ENCODE assay signal across 32 mouse cellular contexts in the genomic region with DNA sequence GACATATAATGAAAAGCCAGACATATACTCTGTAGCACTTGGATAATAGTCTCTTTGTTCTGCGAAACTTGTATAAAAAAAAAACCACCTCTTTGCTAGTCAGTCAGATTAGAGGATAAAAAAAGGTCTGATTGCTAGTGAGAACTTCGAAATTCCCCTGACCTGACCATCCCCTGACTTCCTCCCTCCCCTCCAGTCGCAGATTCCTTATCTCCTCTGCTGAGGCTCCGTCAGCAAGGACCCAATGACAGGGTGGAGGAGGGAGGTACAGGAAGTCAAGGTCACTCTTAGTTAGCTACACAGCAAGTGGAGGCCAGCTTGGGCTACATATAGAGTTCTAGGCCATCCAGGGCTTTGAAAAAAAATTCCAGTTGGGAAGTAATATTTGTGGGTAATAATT. TPM values are rescaled to one million over a fixed set of nuclear protein-coding genes. Genes with fewer than 3 reads are reported as not detected.
DNase-seq lines count a peak whose midpoint lies in the region; ATAC-seq and TF ChIP-seq lines count a peak whose summit lies in the region.
"Had no signal": no experiment of that assay in that cellular context is flagged by ENCODE, and none has a peak within 500 bp of the region (broad histone marks: within the 10 kb centered on the region; RNA-seq: fewer than 3 reads in every experiment).

No protein-coding gene starts in this region.

- H3K4me3 ChIP-seq in heart, embryonic 13.5 days: no peak overlapping the region
- no peak overlapping the region for H3K4me3 ChIP-seq in heart, adult 2 months
- H3K4me3 ChIP-seq in E14TG2a.4 (replicated peaks; ENCODE audit: low read length): peak overlapping the region; percentile 35; the same call in 1 of the 2 replicates
- no peak overlapping the region for H3K4me3 ChIP-seq in embryonic facial prominence, embryonic 10.5 days
- H3K4me3 ChIP-seq: forebrain, embryonic 10.5 days; kidney, embryonic 15.5 days; limb, embryonic 12.5 days; liver, embryonic 13.5 days; midbrain, embryonic 12.5 days had no signal

- no peak for ATAC-seq in heart, embryonic 13.5 days (ENCODE audit: extremely low read depth, insufficient number of reproducible peaks, low FRiP score, low TSS enrichment)
- peak; percentile 59 for ATAC-seq in megakaryocyte-erythroid progenitor cell, adult 5-6 weeks (replicated peaks; ENCODE audit: low FRiP score, low TSS enrichment, poor library complexity, severe bottlenecking)
- ATAC-seq: forebrain, embryonic 16.5 days; inflammation-experienced regulatory T-cells, adult 6 months had no signal

- H3K9me3 ChIP-seq in heart, embryonic 13.5 days: peaks cover 3% of the 10 kb centered on the region; the same call in 1 of the 2 replicates
- no peaks in the 10 kb centered on the region for H3K9me3 ChIP-seq in E14TG2a.4 (ENCODE audit: low read length)
- no peaks in the 10 kb centered on the region for H3K9me3 ChIP-seq in embryonic facial prominence, embryonic 10.5 days
- H3K9me3 ChIP-seq: forebrain, embryonic 10.5 days; kidney, embryonic 15.5 days; liver, embryonic 13.5 days had no signal

- 0 out of 2 replicates have a peak overlapping the region, but pooled peaks have one; percentile 5 for H3K27ac ChIP-seq in heart, embryonic 13.5 days (replicated peaks)
- H3K27ac ChIP-seq in heart, adult 2 months: no peak overlapping the region
- H3K27ac ChIP-seq in embryonic facial prominence, embryonic 10.5 days (replicated peaks): no peak overlapping the region; the same call in 1 of the 2 replicates
- H3K27ac ChIP-seq: hindbrain, embryonic 14.5 days; kidney, embryonic 15.5 days; limb, embryonic 12.5 days; liver, embryonic 13.5 days; midbrain, embryonic 12.5 days had no signal

- intact Hi-C loops in heart, adult 2 months (cut with DNase I): no loop called here

- H3K4me2 ChIP-seq in heart, embryonic 13.5 days: no peak overlapping the region
- H3K4me2 ChIP-seq: hindbrain, embryonic 14.5 days; kidney, embryonic 15.5 days; limb, embryonic 12.5 days; liver, embryonic 13.5 days; midbrain, embryonic 12.5 days had no signal

- no peak for TF ChIP-seq POLR2A in heart, adult 2 months (IDR thresholded peaks at IDR 0.05; ENCODE audit: insufficient read depth, low read depth, low read length)

- no peaks in the 10 kb centered on the region for H3K79me2 ChIP-seq in heart, adult 2 months (replicated peaks; ENCODE audit: control insufficient read depth, insufficient read depth, low read length)

- DNase-seq in heart, adult 2 months: no peak
- DNase-seq in R1 (ENCODE audit: low read depth, low spot score): peak; percentile 23
- DNase-seq in embryonic facial prominence, embryonic 10.5 days (ENCODE audit: low spot score): no peak
- no peak for DNase-seq in retina, embryonic 14.5 days (ENCODE audit: low spot score)
- DNase-seq: adrenal gland, postnatal 25 days; B cell, adult 2 months; cerebellum, adult 9-10 months; gastrocnemius, postnatal 10 days; heart, adult 18-20 months; kidney, postnatal 4 days; liver, embryonic 13.5 days; lung, adult 2 months; lung, postnatal 14 days; right cerebral cortex, postnatal 14 days; spleen, adult 18-20 months had no signal

- peaks cover 33% of the 10 kb centered on the region for H3K4me1 ChIP-seq in heart, embryonic 13.5 days
- H3K4me1 ChIP-seq in heart, adult 2 months (ENCODE audit: control insufficient read depth, insufficient read depth, low read length): no peaks in the 10 kb centered on the region
- H3K4me1 ChIP-seq in E14TG2a.4 (replicated peaks; ENCODE audit: low read depth, low read length): peaks cover 70% of the 10 kb centered on the region
- H3K4me1 ChIP-seq in embryonic facial prominence, embryonic 10.5 days: peaks cover 27% of the 10 kb centered on the region
- H3K4me1 ChIP-seq: midbrain, embryonic 12.5 days had no signal

- peaks cover 11% of the 10 kb centered on the region; the same call in 1 of the 2 replicates for H3K27me3 ChIP-seq in heart, embryonic 13.5 days (replicated peaks)
- H3K27me3 ChIP-seq in heart, adult 2 months (ENCODE audit: control insufficient read depth, insufficient read depth, low read length): no peaks in the 10 kb centered on the region
- 0 out of 2 replicates have a peak, but pooled peaks cover 6% of the 10 kb centered on the region for H3K27me3 ChIP-seq in E14TG2a.4 (ENCODE audit: insufficient read depth, low read length)
- H3K27me3 ChIP-seq in embryonic facial prominence, embryonic 10.5 days (replicated peaks; ENCODE audit: low read depth, poor library complexity, severe bottlenecking): peaks cover 39% of the 10 kb centered on the region
- H3K27me3 ChIP-seq: liver, embryonic 13.5 days had no signal

- 15% methylated on average over 4 of the region's 4 CpGs for WGBS in heart, embryonic 13.5 days
- WGBS in heart, adult 2 months: 30% methylated on average over 4 of the region's 4 CpGs
- 36% methylated on average over 4 of the region's 4 CpGs for WGBS in embryonic facial prominence, embryonic 10.5 days

- TF ChIP-seq CTCF in heart, adult 2 months (IDR thresholded peaks at IDR 0.05): no peak
- TF ChIP-seq CTCF in E14TG2a.4 (conservative IDR thresholded peaks at IDR 0.05; ENCODE audit: low read length): no peak

- peaks cover 6% of the 10 kb centered on the region for H3K36me3 ChIP-seq in heart, embryonic 13.5 days
- H3K36me3 ChIP-seq in heart, adult 2 months (ENCODE audit: control insufficient read depth, insufficient read depth, low read length): no peaks in the 10 kb centered on the region
- H3K36me3 ChIP-seq in E14TG2a.4 (ENCODE audit: insufficient read depth, low read length): no peaks in the 10 kb centered on the region
- no peaks in the 10 kb centered on the region for H3K36me3 ChIP-seq in embryonic facial prominence, embryonic 10.5 days (replicated peaks)
- H3K36me3 ChIP-seq: forebrain, embryonic 10.5 days; liver, embryonic 13.5 days; midbrain, embryonic 12.5 days had no signal

- no peak for TF ChIP-seq EP300 in heart, adult 2 months (IDR thresholded peaks at IDR 0.05; ENCODE audit: insufficient read depth, low read depth, low read length)

- no peak overlapping the region for H3K9ac ChIP-seq in heart, embryonic 13.5 days
- H3K9ac ChIP-seq in heart, adult 2 months (ENCODE audit: low read depth, low read length): no peak overlapping the region
- H3K9ac ChIP-seq: hindbrain, embryonic 14.5 days; kidney, embryonic 15.5 days; limb, embryonic 12.5 days; liver, embryonic 13.5 days; midbrain, embryonic 12.5 days had no signal

RNA-seq across cellular contexts. Expression of gene Mesp2, which starts 9.0 kb away (rescaled TPM):
- polyA plus RNA-seq in heart, embryonic 13.5 days (2015; fragmentation: Nextera tagmentation; extraction: Ambion mirVana): 0.21 and 0.41 TPM in 2 replicates
- under 1 TPM in 1 of 2 experiments, not detected in 1; 0.13 TPM for total RNA-seq in heart, adult 2 months (2021)
- polyA plus RNA-seq in heart, adult 2 months (2012; rRNA removed): 0.06 and 0.12 TPM in 2 replicates
- not detected in 2 replicates for total RNA-seq in megakaryocyte-erythroid progenitor cell, adult 5-6 weeks (2014; fragmentation: Nextera tagmentation)
- 1.2 TPM in 1 of 2 replicates, not detected in the other for total RNA-seq in megakaryocyte-erythroid progenitor cell, adult 5-6 weeks (2017)
- 0.34 and 0.36 TPM in 2 replicates for polyA plus RNA-seq in embryonic facial prominence, embryonic 10.5 days (2016; fragmentation: Nextera tagmentation; extraction: Ambion mirVana)
- total RNA-seq: CH12.LX; monocyte, adult 5-6 weeks; neutrophil, adult 5-6 weeks had no signal
- polyA plus RNA-seq: embryonic facial prominence, embryonic 11.5 days had no signal

RNA-seq across cellular contexts. Expression of gene Mesp1, which starts 25.9 kb away (rescaled TPM):
- 0.15 TPM in 1 of 2 replicates, not detected in the other for polyA plus RNA-seq in heart, embryonic 13.5 days (2015; fragmentation: Nextera tagmentation; extraction: Ambion mirVana)
- total RNA-seq in heart, adult 2 months (2021): not detected
- polyA plus RNA-seq in heart, adult 2 months (2012; rRNA removed): not detected in 2 replicates
- total RNA-seq in megakaryocyte-erythroid progenitor cell, adult 5-6 weeks (2014; fragmentation: Nextera tagmentation): not detected in 2 replicates
- total RNA-seq in megakaryocyte-erythroid progenitor cell, adult 5-6 weeks (2017): not detected in 2 replicates
- polyA plus RNA-seq in embryonic facial prominence, embryonic 10.5 days (2016; fragmentation: Nextera tagmentation; extraction: Ambion mirVana): 0.11 TPM in 1 of 2 replicates, not detected in the other
- total RNA-seq: adrenal gland, postnatal 25 days; CH12.LX; gastrocnemius, postnatal 10 days; heart, adult 18-20 months; heart, postnatal 25 days; megakaryocyte progenitor cell, adult 5-6 weeks; monocyte, adult 5-6 weeks; neutrophil, adult 5-6 weeks had no signal
- polyA plus RNA-seq: brain, embryonic 14.5 days; forebrain, embryonic 10.5 days; forebrain, embryonic 16.5 days; hindbrain, embryonic 14.5 days; inflammation-experienced regulatory T-cells, adult 6 months; kidney, embryonic 15.5 days; limb, embryonic 12.5 days; liver, embryonic 13.5 days; midbrain, embryonic 12.5 days had no signal

RNA-seq across cellular contexts. Expression of gene Anpep, which starts 41.3 kb away (rescaled TPM):
- 7.3 and 7.9 TPM in 2 replicates for polyA plus RNA-seq in heart, embryonic 13.5 days (2015; fragmentation: Nextera tagmentation; extraction: Ambion mirVana)
- 10 to 100 TPM in 1 of 2 experiments, 1 to 10 TPM in 1; 8.4 to 12.9 TPM for total RNA-seq in heart, adult 2 months (2021)
- polyA plus RNA-seq in heart, adult 2 months (2012; rRNA removed): 18.5 and 30.6 TPM in 2 replicates
- 1.5 TPM in 1 of 2 replicates, not detected in the other for total RNA-seq in megakaryocyte-erythroid progenitor cell, adult 5-6 weeks (2014; fragmentation: Nextera tagmentation)
- total RNA-seq in megakaryocyte-erythroid progenitor cell, adult 5-6 weeks (2017): not detected in 2 replicates
- polyA plus RNA-seq in embryonic facial prominence, embryonic 10.5 days (2016; fragmentation: Nextera tagmentation; extraction: Ambion mirVana): 5.4 and 6.9 TPM in 2 replicates
- total RNA-seq: monocyte, adult 5-6 weeks; neutrophil, adult 5-6 weeks had no signal
